Mouse (Mus musculus) intestine, embryonic 14.5 days (tissue): ENCODE results near the gene Sit1. TPM values are rescaled to one million over a fixed set of nuclear protein-coding genes. Genes with fewer than 3 reads are reported as not detected.

Source experiments
- ATAC-seq: fragments of 200-750 bp; cut with Nextera tagmentation; replicated peaks from 2 replicates; pipeline ENCODE4 v1.8.0; 2017; ENCODE audit warnings: low read depth, moderate number of reproducible peaks, moderate TSS enrichment, moderate library complexity; ENCODE audit not compliant: low FRiP score, low TSS enrichment
- DNase-seq: peaks from one replicate; pipeline ENCODE4 v3.0.0-alpha.2; 2018; ENCODE audit warnings: low spot score
- H3K27ac ChIP-seq: fragments of 300-500 bp; sonication (generic); 2 replicates; pipeline ENCODE4 v1.5.1; 2014; ENCODE audit warnings: low read depth, mild to moderate bottlenecking, control low read depth
- H3K27me3 ChIP-seq: fragments of 300-500 bp; sonication (generic); replicated peaks from 2 replicates; pipeline ENCODE4 v1.6.1; 2014; ENCODE audit warnings: low read length, control low read depth; ENCODE audit not compliant: control insufficient read depth, insufficient read depth
- H3K36me3 ChIP-seq: fragments of 300-500 bp; sonication (generic); 2 replicates; pipeline ENCODE4 v1.6.1; 2014; ENCODE audit warnings: low read length, control low read depth; ENCODE audit not compliant: control insufficient read depth, insufficient read depth
- H3K4me1 ChIP-seq: fragments of 300-500 bp; sonication (generic); replicated peaks from 2 replicates; pipeline ENCODE4 v1.6.1; 2014; ENCODE audit warnings: low read length, control low read depth, mixed read lengths; ENCODE audit not compliant: control insufficient read depth, insufficient read depth
- H3K4me2 ChIP-seq: fragments of 300-500 bp; sonication (generic); 2 replicates; pipeline ENCODE4 v1.6.1; 2014; ENCODE audit warnings: low read length
- H3K4me3 ChIP-seq: fragments of 300-500 bp; sonication (generic); 2 replicates; pipeline ENCODE4 v1.5.1; 2014; ENCODE audit warnings: low read depth, low read length, control low read depth, mixed read lengths
- H3K9ac ChIP-seq: fragments of 300-500 bp; sonication (generic); 2 replicates; pipeline ENCODE4 v1.6.1; 2014; ENCODE audit warnings: mild to moderate bottlenecking, low read length
- H3K9me3 ChIP-seq: fragments of 300-500 bp; sonication (generic); 2 replicates; pipeline ENCODE4 v1.6.1; 2016; ENCODE audit warnings: low read length, control low read depth; ENCODE audit not compliant: control insufficient read depth
- WGBS: fragments of 180-500 bp; shearing (Covaris S2); extraction: QIAGEN DNeasy Blood & Tissue Kit; methylation state at CpG from one replicate; pipeline ENCODE4 v1.1.7; 2014; 5-methylcytosine and 5-hydroxymethylcytosine counted together
- polyA plus RNA-seq: library from polyadenylated mRNA; unstranded; fragments of >200 nt; fragmentation: Nextera tagmentation; extraction: Ambion mirVana; gene quantifications from 2 replicates; pipeline ENCODE4 v1.2.1, GENCODE M21; 2014

The Sit1 gene
- polyA plus RNA-seq, 1 experiment from 2014 or later, result not detected

DNA sequence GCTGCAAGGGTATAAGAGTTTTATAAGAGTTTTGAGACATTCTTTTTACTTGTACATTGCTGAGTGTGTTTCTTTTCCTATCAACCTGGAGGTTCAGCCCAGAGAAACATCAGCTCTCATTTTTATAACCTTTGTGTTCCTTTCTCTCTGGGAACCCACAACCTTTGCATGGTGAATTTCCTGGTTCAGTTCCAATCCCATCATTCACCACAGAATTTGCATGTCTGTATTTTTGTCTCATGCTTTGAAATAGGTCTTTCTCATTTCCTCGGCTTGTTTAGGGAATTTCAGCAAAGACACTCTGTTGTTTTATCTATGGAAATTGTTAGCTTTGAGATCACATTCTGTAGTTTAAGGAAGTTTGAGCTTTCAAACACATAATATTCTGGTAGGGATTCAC is 9.9 kb downstream of the Sit1 start:
- H3K27me3 ChIP-seq, result no peaks in the 10 kb centered on the region
- H3K36me3 ChIP-seq, result no peaks in the 10 kb centered on the region
- no peaks in the 10 kb centered on the region for H3K9me3 ChIP-seq
- no peak overlapping the region for H3K4me3 ChIP-seq
- no peak overlapping the region for H3K4me2 ChIP-seq
- ATAC-seq (no peak), DNase-seq (no peak)
- 77% methylated on average over 1 of the region's 1 CpGs for WGBS
- no peak overlapping the region for H3K9ac ChIP-seq
- H3K4me1 ChIP-seq, result 0 out of 2 replicates have a peak, but pooled peaks cover 3% of the 10 kb centered on the region
- H3K27ac ChIP-seq, result no peak overlapping the region

DNA sequence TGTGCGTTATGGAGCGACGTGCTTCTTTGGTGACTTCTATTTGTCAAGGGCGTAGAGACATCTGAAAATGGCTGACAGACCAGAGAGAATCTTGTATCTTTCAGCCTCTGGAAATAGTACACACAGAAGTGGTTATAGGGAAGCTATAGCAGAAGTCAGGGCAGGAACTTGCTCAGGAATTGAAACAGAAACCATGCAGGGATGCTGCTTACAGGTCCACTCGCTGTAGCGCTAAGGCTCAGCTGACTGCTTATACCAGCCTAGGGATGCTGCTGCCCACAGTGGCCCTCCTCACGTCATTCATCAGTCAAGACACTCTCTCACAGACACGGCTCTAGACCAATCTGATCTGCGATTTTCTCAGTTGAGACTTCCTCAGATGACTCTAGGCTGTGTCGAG is 13.2 kb downstream of the Sit1 start:
- ATAC-seq, result no peak
- no peaks in the 10 kb centered on the region for H3K36me3 ChIP-seq
- H3K4me3 ChIP-seq, result no peak overlapping the region
- H3K4me1 ChIP-seq, result no peaks in the 10 kb centered on the region
- 90% methylated on average over 10 of the region's 10 CpGs for WGBS
- H3K9me3 ChIP-seq, result no peaks in the 10 kb centered on the region
- H3K27me3 ChIP-seq, result no peaks in the 10 kb centered on the region
- DNase-seq, result no peak
- H3K27ac ChIP-seq, result no peak overlapping the region
- H3K4me2 ChIP-seq, result no peak overlapping the region
- H3K9ac ChIP-seq, result no peak overlapping the region

DNA sequence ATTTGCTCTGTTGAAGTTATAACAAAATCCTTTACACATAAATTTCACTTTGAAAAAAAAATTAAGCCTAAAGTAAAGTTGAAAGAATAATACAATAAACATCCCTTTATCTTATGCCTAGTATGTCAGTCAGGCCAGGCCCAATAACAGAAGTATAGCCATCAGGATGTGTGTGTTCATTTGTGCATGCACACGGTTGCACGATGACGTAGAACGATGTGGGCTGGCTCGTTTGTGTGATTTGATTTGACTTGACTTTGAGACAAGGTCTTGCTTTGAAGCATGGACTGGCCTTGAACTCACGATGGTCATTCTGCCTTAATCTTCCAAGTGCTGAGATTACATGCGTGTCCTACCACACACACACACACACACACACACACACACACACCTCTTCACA is 16.7 kb downstream of the Sit1 start:
- Histone ChIP-seq H3K9me3 (no peaks in the 10 kb centered on the region), H3K27ac (no peak overlapping the region), H3K4me1 (no peaks in the 10 kb centered on the region), H3K4me2 (no peak overlapping the region), H3K4me3 (no peak overlapping the region), H3K36me3 (no peaks in the 10 kb centered on the region), H3K9ac (no peak overlapping the region), H3K27me3 (no peaks in the 10 kb centered on the region)
- ATAC-seq, result no peak
- 88% methylated on average over 7 of the region's 7 CpGs for WGBS
- DNase-seq, result no peak

DNA sequence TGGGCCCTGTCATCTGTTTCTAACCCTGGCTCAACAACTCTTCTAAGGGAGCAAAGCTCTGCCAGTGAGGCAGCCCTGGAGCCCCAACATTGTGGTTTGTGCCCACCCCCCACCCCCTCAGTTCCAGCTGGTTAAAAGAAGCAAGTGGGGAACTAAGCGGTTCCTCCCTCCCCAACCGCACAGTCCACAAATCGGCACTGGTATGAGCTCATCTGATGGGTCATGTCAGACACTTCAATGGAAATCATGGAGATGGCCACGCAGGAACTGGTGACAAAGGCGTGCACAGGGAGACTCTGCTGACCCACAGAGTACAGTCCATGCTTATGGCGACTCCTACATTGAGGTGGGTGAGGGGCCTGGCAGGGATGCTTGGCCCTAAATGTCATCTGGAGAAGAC is 17.6 kb downstream of the Sit1 start:
- ATAC-seq (no peak), DNase-seq (no peak)
- no peaks in the 10 kb centered on the region for H3K4me1 ChIP-seq
- H3K9me3 ChIP-seq, result no peaks in the 10 kb centered on the region
- WGBS, result 83% methylated on average over 6 of the region's 6 CpGs
- H3K4me3 ChIP-seq, result no peak overlapping the region
- no peak overlapping the region for H3K27ac ChIP-seq
- no peaks in the 10 kb centered on the region for H3K27me3 ChIP-seq
- no peak overlapping the region for H3K4me2 ChIP-seq
- H3K9ac ChIP-seq, result no peak overlapping the region
- H3K36me3 ChIP-seq, result no peaks in the 10 kb centered on the region

DNA sequence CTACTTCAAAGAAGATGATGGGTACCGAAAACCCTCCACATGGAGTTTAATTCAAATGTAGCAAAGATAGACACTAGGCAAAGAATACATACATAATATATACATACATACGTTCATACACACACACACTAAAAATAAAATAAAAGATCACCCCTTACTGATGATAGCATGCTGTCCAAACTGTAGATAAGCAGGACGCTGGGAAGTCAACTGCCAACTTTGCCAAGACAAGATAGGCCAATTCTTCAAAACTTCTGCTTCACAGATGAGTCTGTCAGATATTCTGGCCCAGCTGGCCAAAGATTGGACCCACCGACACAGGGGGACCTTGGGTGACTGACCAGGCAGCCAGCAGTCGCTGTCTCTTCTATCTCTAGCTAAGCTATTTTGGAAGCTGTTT is 20.4 kb downstream of the Sit1 start:
- ATAC-seq (no peak), DNase-seq (no peak)
- Histone ChIP-seq H3K27ac (no peak overlapping the region), H3K9ac (no peak overlapping the region), H3K4me3 (no peak overlapping the region), H3K9me3 (no peaks in the 10 kb centered on the region), H3K4me1 (no peaks in the 10 kb centered on the region), H3K4me2 (no peak overlapping the region), H3K27me3 (no peaks in the 10 kb centered on the region), H3K36me3 (no peaks in the 10 kb centered on the region)
- WGBS, result 91% methylated on average over 5 of the region's 5 CpGs

DNA sequence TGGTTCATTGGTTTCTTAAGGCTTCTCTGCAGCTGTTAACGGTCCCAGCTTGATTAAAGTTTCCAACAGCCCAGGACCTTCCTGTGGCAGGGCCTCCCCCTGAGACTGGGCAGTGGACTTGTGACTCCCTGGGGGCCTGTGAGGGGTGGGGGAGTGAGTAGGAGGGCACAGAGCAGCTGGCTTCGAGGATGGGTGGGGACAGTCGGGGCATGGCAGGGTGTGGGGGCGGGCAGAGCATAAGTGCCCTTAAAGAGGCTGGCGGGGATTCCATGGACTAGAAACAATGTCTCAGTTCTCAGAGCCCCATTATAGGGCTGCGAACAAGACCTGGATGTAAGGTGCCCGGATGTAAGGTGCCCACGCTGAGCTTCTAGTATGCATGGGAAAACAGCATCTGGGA is 26.4 kb downstream of the Sit1 start:
- Histone ChIP-seq H3K27me3 (peaks cover 29% of the 10 kb centered on the region), H3K4me3 (no peak overlapping the region), H3K4me1 (peaks cover 15% of the 10 kb centered on the region), H3K9ac (no peak overlapping the region), H3K9me3 (no peaks in the 10 kb centered on the region), H3K27ac (no peak overlapping the region), H3K36me3 (no peaks in the 10 kb centered on the region), H3K4me2 (no peak overlapping the region)
- no peak for ATAC-seq
- no peak for DNase-seq
- 18% methylated on average over 8 of the region's 8 CpGs for WGBS

DNA sequence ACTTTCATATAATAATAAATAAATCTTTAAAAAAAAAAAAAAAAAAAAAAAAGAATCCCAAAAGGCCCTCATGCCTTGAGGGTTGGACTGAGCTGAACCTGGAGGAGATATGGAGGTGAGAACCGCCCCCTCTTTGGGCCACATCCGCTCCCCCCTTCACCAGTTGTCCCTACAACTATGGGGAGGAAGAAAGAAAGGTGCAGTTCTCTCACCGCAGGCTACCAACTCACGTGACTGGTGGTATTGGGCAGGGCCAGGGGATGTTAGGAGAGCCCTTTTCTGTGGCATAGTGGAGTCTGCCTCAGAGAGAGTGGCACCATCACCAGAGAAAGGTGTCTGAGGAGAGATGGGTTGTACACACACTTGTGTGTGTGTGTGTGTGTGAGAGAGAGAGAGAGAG is 27.1 kb downstream of the Sit1 start:
- H3K9me3 ChIP-seq, result no peaks in the 10 kb centered on the region
- H3K27ac ChIP-seq, result no peak overlapping the region
- ATAC-seq (no peak), DNase-seq (no peak)
- no peaks in the 10 kb centered on the region for H3K36me3 ChIP-seq
- peaks cover 30% of the 10 kb centered on the region for H3K27me3 ChIP-seq
- whole genome bisulfite sequencing, result 29% methylated on average over 4 of the region's 4 CpGs
- no peak overlapping the region for H3K9ac ChIP-seq
- H3K4me2 ChIP-seq, result no peak overlapping the region
- H3K4me1 ChIP-seq, result peaks cover 15% of the 10 kb centered on the region
- H3K4me3 ChIP-seq, result no peak overlapping the region

DNA sequence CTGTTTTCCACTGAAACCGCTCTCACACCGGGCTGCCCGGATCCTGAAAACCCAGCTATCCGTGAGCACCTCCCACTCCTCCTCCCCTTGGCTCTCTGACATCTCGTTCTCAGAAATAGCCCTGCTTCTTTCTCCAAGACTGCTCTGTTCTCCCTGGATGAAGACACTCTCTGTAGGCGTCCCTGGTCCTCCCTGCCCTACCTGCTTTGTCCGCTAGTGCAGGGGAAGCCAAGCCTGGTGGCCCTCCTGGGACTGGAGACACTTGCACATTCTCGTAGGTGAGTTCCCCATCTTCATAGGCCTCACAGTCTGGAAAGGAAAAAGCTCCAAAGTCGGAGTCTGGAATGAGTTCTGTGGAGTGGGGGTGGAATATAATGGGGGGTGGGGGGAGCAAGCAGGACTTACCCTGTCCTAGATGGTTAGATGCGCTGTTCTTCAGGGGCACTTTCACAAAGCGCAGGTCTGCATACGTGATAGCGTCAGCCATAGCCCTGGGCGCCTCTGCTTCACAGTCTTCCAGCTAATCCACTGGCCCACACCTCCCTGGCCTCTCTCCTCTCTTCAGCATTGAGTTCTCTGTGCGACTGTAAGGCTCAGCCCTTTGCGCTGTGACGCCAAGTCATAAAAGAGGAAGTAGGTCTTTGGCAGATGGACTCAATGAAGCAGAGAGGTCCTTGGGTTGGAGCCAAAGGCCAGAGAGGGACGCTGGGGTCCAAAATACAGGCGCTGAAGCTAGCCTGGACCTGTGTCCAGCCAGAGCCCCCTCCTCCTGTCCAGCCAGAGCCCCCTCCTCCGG is 29.3 kb downstream of the Sit1 start, which contains the start of gene Cd72:
Gene Cd72 (minus strand): TSS at position 588 of the 796 bp plus-strand sequence.
- peak within 1 kb of the TSS; percentile 13; the same call in 1 of the 2 replicates for H3K9ac ChIP-seq
- DNase-seq (no peak), ATAC-seq (no peak; the same call in 1 of the 2 replicates)
- H3K4me3 ChIP-seq, result peak within 1 kb of the TSS; percentile 20
- no peaks in the 10 kb centered on the region for H3K9me3 ChIP-seq
- H3K36me3 ChIP-seq, result no peaks in the 10 kb centered on the region
- H3K4me2 ChIP-seq, result peak within 1 kb of the TSS; percentile 42
- H3K27me3 ChIP-seq, result peaks cover 30% of the 10 kb centered on the region
- WGBS, result 29% methylated on average over 20 of the region's 20 CpGs
- H3K27ac ChIP-seq, result no peak within 1 kb of the TSS
- H3K4me1 ChIP-seq, result peaks cover 15% of the 10 kb centered on the region

DNA sequence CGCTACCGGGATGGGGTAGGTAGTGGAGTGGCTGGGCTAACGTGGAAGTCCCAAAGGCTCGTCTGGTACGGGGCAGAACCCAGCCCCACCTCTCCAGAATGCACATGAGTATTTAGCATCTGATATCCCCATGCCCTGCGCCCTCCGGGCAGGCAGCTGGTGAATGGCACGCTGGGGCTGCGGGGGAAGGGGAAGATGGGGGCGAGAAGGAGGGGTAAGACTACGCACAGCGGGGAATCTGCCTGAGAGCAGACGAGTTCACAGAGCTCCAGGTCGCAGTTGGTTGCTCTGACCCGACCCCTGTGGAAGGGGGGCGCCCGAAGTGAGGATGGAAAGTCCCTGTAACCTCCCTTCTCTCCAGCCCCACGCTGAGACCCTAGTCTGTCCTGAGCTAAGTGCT is 30.1 kb downstream of the Sit1 start:
- Histone ChIP-seq H3K27ac (no peak overlapping the region), H3K4me3 (peak overlapping the region; percentile 20), H3K4me2 (peak overlapping the region; percentile 42), H3K27me3 (peaks cover 30% of the 10 kb centered on the region), H3K4me1 (peaks cover 15% of the 10 kb centered on the region), H3K9ac (peak overlapping the region; percentile 13; the same call in 1 of the 2 replicates), H3K9me3 (no peaks in the 10 kb centered on the region), H3K36me3 (peaks cover under 1% of the 10 kb centered on the region; the same call in 1 of the 2 replicates)
- ATAC-seq (no peak), DNase-seq (peak; percentile 57)
- WGBS, result 2% methylated on average over 18 of the region's 18 CpGs
